Mouse (Mus musculus): ENCODE measurements around the gene Coq2. TPM values are rescaled to one million over a fixed set of nuclear protein-coding genes. Genes with fewer than 3 reads are reported as not detected.

The Coq2 gene
- total and polyA plus RNA-seq, 3 experiments = 53.0 to 142 (median 74.5) TPM

DNA sequence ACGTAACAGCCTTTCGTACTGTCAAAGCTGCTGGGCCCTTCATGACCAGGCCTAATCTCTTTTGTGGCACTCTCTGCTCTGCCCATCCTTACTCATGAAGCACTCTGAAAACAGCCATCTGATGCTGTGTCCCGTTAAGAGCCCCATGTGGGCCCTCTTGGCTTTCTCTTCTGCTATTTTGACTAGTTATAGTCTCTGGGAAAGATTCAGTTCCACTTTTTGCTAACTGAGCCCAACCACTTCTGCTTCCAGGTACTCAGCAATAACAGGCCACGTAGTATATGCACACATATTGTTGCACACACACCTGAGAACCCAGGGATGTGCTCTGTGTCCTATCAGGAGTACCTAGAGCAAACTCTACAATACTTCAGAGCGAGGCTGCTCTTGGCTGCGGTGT is 11.9 kb downstream of the Coq2 start:
- DNase-seq = no peak

DNA sequence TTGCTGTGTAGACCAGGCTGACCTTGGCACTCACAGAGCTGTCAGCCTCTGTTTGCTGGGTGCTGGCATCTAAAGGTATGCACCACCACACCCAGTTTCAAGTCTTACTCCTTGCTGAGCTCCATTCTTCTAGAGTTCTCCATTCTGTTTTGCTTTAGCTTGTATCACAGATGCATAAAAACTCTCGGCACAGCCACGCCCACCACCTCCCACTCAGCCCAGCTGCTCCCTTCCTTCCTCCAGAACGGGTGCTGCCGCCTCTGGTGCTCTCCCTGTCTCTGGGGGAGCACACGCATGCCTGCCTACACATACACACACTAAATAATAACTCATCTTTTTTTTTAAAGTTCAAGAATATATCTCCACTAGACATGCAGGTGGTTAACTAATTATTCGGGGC is 16.5 kb downstream of the Coq2 start:
- DNase-seq = no peak

DNA sequence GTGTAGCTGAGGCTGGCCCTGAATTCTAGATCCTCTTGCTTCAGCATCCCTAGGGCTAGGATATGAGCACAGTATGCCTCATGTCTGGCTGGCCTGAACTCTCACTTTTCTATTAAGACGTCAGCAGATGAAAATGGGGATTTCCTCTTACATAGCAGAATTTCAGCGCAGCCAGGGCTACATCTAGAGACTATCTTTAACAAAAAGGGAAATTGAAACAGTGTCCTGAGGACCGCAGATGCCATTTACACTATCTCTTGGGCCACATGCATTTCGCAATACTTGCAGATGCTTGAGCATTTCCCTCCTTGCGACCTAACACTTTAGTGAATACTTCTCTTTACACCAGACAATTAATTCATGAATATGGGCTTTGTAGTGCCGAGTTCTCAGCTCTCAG is 18.6 kb downstream of the Coq2 start:
- no peak for DNase-seq

DNA sequence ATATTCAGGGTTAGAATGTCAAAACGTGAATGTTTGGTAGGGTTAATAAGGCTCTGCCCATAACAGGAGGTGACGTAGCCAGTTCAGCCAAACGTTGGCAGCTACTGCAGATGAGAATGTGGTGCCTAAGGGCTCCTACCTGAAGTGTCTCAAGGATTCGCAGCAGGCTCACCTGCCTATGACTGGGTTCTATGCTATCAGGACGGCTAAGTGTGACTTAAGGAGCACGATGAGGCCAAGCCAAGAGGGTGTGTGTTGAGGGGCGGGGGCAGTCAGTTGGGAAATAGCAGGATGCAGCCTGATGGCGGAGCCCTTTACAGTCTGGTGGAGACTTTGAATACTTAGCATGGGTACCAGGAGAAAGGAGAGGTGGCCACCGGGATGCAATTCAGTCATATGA is 22.6 kb downstream of the Coq2 start:
- DNase-seq = no peak

DNA sequence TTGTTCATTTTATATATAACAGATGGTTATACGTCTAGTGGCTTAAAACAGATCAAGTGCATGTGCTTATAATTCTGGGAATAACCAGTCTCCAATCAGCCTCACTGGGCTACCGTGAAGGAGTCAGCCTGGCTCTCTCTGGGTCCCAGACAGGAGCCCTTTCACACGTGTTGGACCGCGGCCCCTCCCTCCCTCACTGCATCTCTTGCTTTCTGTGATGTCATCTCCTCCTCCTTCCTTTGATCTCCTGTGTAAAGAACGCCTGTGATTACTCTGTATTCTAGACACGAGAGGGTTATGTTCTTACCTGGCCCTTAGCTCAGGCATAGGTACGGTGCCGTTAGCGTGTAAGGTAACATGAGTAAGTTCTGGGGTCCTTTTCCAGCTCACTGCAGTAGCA is 23.5 kb downstream of the Coq2 start:
- no peak for DNase-seq

DNA sequence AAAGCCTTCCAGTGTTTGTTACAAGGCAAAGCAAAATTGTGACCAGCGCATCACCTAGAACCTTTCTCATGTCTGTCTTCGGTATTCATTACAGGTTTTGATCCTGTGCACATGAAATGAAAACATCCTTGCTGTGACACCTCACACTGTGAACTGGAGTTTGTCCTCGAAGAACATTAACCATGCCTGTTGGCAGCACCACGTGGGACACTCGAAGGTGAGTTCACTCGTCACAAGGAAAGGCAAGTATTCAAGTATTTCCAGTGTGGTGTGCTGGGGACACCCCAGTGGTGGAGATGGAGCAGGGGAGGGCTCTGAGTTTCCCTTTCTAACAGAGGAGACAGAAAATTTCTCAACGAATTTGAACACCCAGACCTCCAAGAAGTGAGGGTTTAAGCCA is 24.0 kb downstream of the Coq2 start:
- DNase-seq = no peak

DNA sequence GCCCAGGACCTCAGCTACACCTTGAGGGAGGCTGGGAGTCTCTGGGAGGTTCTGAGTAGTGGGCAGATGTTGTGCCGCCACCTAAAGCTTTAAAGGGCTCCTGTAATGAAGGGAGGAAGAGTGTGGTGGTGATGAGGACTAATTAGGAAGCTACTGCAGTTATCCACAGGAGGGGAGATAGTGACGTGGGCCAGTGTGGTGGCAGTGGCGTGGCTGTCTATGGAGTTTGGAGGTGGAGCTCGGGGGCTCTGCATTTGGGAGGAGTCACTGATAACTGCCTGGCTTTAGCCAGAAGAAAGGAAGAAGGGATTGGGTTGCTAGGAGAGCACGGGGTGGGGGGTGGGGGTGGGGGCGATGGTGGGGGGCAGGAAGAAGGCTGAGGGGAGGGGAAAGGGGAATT is 26.4 kb downstream of the Coq2 start:
- DNase-seq = no peak

DNA sequence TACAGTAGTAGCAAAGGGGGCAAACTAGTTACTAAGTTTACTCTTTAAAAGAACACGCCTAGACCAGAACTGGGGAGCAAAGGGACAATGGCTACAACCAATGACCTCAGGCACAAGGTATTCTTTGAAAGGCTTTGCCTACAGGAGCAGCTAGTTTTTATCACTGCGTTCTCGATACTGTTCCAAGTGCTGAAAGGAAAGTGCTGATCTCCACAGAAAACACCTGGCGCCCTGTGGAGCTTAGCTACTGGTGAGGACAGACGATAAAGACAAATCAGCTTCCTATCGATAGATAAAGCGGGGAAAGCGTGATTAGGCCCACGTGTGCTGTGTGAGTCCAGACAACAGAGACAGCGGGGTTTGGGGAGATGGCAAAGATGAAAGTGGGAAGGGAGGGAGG is 26.9 kb downstream of the Coq2 start:
- no peak for DNase-seq

DNA sequence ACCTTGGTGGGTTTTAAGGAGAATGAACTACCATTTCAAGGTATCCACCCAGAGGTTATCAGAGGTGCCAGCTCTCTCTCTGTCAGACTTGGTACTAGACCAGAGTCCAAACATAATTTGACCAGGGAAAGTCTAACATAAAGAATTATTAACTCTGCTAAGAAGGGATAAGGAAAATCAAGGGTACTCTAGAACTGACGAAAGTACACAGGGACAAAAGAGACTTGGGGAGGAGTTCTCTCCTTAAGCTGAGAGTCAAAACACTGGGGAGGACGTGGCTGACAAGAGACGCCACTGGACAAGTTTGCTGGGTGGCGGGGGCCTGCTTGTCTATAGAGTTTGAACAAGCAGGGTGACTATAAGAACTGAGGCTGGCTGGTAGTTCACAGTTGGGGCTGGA is 28.4 kb downstream of the Coq2 start:
- no peak for DNase-seq

DNA sequence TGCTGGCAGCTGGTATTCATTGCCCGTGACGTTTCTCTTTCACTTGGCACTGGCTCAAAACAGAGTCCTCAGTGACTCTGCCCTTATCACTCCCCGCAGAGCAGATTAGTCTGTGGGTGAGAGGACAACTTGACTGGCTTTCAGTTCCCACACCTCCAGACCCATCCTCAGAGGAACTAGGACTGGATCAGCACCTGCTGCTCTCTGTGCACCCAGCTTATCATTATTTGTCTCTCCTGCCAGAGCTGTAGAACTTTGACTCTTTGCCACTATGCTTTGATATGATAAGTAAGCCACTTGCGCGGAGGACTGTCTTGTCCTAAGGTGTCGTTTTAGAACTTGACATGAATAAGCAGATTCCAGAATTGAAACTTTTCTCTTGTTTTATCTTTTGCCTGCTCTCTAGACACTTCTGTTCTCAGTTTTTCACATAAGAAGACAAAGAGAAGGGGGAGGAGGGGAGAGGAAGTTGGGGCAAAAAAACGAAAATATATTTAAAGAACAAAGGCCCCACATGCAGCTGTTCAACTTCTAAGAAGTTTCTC is 30.9 kb downstream of the Coq2 start:
- DNase-seq = peak; percentile 37

DNA sequence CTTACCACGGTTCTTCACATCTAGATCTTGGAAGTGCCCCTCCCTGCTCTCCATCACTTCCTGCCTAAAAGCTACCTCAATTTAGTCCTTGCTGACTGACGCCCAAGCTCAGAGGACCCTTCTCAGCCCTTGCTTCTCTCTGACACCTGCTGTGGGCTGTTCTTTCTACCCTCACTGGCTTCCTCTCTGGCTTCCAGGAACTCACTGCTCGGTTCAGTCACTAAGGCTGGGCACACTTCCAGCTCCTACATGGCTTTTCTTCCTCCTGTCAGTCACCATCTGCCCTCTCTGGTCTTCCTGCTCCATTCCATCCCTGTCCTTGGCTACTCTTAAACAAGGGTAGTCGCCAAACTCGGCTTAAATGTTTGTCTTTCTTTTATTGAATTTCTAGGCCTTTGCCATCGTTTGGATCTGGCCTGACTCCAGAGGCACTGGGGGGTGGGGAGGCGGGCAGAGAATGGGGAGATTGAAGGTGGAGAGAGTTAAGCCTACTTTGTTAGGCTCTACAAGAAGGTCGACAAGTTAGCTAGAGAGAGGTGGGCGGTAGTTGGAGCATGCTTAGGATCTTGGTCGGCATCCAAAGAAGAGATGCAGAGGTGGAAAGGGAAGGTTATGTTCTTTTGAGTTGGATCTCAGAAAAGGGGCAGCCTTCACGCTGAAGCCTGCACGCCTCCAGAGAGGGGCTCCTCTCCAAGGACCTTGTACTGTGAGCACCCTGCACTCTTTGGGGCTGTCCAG is 31.5 kb downstream of the Coq2 start:
- peak; percentile 7 for DNase-seq

DNA sequence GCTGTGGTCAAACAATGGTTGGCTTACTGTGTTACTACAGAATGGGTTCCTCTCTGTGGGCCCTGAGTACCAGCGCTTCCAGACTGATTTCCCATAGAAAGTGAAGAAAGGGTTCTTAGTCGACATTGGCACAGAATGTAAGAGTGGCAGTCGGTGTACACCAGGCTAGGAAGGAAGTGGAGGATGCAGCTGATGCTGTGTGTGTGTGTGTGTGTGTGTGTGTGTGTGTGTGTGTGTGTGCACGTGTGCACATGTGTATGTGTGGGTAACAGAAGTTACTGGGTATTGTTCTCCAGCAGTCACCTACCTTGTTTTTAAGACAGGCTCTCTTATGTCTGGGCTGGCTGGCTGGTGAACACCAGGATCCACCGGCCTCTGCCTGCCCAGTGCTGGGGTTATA is 32.6 kb downstream of the Coq2 start:
- no peak for DNase-seq

DNA sequence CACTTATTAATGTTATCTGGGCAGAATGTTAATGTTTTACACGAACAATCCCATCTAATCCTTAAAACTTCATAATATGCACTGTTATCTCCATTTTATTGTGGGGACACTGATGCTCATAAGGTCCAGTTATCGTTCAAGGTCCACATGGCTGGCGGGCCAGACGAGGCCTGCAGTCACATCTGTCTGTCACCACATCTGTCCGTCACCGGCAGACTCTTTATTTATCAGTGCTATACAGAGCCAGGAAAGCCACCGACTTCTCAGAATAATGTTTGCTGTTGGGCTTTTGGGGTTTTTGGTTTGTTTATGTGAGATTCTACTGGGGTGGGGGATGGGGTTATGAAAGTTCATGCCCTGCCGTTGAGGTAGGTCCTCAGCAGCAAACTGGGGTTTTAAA is 36.5 kb downstream of the Coq2 start:
- DNase-seq = no peak

DNA sequence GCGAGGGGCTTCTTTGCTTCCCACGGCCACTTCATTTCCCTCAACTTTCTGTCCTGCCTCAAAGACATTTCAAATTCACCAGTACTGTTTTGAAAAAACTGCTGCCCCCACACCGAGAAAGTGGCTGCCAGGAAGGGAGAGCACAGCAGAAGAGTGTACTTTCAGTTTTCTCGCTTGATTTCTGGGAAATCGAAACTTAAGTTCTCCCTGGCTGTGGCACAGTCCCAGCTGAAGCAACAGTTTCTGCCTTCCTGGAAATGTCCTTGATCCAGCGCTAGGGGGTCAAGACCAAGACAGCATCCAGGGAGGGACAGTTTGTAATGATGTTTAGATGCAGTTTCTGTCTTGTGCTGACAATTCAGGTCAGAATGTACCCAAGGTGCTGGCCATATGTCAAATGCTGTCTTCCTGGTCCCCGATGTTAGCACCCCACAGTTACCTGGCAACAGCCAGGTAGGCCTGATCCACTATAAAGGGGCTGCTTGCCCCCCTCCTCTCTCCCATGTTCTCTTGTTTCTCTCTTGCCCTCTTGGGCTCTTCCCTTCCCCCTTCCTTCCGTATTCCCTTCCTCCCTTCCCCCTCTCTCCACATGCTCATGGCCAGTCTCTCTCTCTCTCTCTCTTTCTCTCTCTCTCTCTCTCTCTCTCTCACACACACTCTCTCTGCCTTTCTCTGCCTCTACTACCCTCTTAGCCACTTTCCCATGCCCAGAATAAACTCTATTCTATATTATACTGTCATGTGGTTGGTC is 38.0 kb downstream of the Coq2 start:
- peak; percentile 48 for DNase-seq

DNA sequence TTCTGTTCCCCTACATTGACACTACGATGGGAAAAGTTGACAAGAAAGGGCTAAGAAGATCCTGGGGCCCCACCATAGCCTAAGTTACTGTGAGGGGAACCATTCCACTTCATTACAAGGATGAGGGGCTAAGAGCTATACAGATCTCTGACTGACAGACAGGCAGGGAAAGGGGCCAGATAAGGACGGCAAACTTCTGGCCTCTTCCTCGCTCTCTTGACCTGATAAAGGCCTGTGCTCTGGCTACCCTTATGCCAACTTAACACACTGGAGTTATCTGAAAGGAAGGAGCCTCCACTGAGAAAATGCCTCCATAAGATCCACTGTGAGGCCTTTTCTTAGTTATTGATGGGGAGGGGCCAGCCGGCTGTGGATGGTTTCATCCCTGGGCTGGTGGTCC is 39.0 kb downstream of the Coq2 start:
- DNase-seq = no peak

DNA sequence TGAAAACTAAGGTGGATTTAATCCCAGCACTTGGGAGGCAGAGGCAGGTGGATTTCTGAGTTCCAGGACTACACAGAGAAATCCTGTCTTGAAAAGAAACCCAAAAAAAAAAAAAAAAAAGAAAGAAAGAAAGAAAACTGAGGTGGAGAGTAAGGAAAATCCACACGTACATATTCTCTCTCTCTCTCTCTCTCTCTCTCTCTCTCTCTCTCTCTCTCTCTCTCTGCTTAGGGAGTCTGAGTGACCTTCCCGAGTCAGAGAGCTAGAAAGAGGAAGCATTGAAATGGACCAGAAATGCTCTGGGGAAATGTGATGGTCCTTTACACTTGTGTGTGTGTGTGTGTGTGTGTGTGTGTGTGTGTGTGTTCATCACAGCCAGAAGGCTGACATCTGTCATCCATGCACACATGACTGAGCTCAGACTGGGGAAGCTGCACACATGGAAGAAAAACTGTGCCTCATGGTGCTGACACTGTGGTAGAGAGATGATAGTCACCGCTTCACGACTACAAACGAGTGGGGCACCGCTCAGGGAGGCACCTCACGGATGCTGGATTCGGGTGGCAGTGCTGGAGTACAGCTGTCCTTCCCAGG is 40.0 kb downstream of the Coq2 start:
- DNase-seq = no peak

DNA sequence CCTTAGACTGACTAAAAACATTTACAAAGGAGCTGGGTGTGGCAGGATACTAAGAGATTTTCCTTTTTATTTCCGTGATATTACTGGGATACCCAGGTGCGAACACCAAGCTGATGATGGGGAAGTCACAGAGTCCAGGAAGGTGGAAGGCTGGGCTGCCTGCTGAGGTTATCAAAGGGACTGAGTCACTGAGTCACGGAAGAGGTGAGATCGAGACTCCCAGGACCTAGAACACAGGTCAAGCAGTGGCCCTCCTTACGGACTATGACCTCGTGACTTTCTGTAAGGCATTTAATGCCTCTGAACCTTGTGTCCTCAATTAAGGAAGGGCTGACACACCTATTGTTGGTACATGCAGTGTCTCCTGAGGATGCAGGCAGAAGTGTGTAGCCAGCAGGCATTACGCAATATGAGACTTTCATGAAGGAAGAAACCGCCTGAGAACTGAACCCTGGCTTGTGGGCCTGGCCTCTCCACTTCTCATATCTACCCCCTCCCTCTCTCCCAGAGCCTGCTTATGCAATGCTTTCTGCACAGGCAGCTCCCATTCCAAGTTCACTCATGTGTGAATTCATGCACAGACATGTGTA is 42.3 kb downstream of the Coq2 start:
- DNase-seq = peak; percentile 33

DNA sequence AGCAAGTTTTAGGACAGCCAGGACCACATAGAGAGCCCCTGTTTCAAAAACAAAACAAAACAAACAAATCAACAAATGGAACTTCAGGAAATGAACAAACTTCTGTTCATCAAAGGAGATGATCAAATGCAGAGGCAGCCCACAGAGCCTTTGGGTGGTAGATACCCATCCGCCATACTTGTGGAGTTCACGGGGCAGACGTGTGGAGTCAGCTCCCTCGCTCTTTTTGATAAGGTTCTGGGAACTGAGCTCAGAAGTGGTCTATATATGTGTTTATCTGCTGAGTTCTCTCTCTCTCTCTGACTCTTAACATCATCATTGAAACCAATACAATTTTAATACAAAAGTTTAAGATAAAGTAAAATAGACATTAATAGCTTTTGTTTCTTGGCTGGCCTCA is 46.1 kb downstream of the Coq2 start:
- DNase-seq = no peak

DNA sequence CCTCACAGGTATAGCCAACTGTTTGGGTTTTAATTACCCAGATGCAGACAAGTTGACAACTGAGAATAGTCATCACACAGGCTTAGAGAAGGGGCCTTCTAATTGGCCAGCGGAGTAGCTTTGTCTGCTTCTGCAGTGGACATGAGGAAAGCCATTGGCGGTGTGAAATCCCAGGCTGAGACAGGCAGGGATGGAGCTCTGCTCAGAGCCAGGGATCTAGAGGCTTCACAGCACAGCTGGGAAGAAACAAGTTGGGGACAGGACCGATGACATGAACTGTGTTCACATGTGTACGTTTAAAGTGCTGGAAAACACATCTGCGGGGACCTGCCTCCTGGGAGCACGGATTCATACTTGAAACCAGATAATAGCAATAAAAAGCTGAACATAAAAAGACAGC is 48.4 kb downstream of the Coq2 start:
- no peak for DNase-seq

DNA sequence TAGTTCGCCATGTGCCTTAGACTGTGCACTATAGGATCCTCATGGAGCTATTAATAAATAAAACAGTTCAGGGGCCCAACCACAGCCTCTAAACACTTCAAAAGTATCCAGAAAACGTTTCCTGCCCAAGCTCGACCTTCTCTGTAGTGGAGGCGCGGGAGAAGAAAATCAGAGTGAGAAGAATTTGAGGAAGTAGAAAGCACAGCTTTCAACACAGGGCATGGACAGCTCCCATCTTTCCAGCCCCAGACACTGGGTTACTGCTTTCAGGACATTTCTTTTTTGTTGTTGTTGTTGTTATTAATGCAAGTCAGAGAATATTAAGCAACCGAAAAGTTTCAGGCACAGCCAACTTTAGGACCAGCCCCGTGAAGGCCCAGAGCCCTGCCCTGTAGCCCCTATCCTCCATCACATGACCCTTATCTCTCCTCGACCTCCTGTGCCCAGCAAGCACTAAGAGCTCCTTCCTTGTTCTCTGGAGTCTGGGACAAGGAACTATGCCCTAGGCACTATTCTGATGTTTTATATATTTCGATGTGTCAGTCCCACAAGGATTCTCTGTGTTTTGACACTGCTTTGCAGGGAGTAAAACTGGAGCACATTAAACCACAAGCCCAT is 50.1 kb downstream of the Coq2 start:
- no peak for DNase-seq

DNA sequence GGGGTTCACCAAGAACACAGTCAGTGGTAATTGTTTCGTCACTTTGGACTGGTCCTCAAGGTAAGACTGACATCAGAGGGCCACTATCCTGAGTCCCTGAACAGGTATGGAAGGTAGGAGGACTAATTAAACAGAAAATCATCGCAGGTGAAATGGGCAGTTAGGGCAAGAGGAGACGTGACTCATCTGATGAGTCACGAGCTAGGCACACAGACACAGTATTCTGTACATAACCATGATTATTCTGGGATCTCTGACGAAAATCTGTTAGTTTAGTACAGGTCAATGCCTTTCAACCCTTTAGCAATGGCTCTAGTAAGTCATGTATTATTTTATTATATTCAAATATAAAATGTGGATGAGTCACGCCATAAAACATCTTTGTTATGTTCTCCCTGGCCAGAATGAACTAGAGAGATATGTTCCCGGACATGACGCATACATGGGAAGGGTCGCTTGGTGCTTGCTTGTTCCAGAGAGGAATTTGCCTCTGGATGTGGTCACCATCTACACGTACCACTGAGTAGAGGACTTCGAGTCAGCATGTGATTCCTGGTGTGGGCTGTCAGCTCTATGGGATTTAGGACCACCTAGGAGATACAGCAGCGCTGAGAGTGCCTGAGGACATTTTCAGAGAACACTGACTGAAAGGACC is 52.3 kb downstream of the Coq2 start:
- DNase-seq = no peak

Measured in adrenal gland, adult 2 months (tissue).